Mouse (Mus musculus) B cell, adult 2 months (primary cell): ENCODE results near the gene Olfr1497.
"Not testable (repeated sequence)": the region's sequence is repeated elsewhere in the genome, so short reads cannot be mapped to it uniquely, and the experiment has no call there.

Source experiments
- DNase-seq, 2 experiments: peaks; one replicate each; pipeline ENCODE4 v3.0.0; 2022

The Olfr1497 gene

DNA sequence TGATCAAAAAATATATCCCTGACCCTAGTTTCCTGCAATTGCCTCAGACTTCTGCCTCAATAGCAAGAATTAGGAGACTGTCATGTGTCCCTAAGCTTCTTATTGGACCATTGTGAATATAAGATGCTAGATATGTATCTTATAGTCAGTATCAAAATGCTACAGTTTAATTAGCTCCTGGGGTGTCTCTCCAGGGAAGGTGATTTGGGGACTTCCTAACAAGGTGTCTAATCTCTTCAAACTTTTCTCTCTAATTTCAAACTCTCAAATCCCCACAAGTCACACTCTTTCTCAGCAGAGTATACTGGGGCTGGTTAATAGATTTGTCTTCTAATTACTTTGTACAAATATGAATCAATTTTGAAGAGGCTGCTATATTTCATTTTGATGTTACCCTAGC is at the start of gene Olfr1497:
Olfr1497 (minus strand) TSS at position 101 of the 400 bp plus-strand sequence.
- no peak for DNase-seq

DNA sequence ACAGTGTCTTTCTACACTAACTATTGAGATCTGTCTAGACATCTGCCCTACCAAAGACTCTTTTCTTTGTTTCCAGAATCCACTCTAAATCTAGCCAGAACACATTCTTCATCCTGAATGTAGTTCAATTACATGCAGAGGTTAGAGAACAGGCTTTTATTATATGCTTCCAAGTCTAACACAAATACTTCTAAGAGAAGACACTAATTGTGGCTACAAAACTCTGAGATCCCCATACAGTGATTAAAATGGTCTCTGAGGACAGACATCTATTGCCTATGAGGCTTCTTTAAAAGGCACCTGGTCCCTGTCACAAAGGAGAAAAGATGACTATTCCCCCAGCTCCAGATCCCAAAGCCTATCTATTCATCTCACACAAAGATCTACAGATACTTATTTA is 32.4 kb upstream of the Olfr1497 start, which contains the start of gene Olfr1500:
Olfr1500 (minus strand) TSS at position 101 of the 400 bp plus-strand sequence.
- no peak for DNase-seq

DNA sequence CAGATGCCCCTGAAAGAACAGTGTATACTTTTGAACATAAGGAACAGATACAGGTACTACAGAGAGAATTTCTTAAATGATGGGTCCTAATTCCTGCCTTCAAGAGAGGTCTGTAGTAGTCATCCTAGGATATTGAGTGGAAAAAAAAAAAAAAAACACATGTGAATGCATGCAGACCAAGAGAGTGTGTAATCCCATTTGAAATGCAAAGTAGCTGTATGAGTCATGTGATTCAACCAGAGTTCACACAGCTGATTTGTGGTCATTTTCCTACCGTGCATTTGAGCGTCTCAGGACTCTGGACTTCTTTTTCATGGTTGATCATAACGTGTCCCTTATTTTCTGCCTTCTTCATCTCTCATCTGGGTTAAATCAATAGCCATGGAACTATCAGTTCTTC is 30.4 kb upstream of the Olfr1497 start:
- DNase-seq, result no peak

DNA sequence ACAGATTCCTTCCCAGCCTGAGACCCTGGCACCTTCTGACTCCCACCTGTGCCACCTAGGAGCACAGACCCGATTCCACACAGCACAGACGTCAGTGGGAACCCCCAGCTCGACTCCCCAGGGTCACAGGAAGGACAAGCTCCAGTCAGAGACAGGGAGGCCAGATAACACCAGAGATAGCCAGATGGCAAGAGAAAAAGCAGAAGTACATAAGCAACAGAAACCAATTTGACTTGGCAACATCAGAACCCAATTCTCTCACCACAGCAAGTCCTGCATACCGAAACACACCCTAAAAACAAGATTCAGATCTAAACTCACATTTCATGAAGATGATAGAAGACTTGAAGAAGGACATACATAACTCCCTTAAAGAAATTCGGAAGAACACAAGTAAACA is 22.8 kb upstream of the Olfr1497 start:
- no peak for DNase-seq

DNA sequence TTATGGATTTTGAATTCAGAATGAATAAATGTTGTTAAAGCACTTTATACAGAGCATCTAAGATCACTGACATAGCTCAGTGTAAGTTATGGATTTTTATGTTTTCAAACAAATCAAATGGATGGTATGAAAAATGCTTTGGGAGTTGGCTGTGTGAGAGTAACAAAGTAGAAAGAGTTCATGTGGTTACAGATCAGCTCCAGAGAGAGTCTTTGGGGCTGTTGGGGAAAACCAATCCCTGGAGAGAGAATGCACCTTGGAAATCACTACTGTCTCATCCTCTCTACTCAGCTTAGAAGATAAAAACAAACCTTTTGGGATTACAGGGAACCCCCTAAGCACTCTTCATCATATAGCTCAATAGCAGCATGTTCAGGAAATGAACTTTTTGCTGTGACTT is 21.3 kb upstream of the Olfr1497 start, which contains the start of gene Olfr1499:
Olfr1499 (minus strand) TSS at position 101 of the 400 bp plus-strand sequence.
- DNase-seq, result no peak

DNA sequence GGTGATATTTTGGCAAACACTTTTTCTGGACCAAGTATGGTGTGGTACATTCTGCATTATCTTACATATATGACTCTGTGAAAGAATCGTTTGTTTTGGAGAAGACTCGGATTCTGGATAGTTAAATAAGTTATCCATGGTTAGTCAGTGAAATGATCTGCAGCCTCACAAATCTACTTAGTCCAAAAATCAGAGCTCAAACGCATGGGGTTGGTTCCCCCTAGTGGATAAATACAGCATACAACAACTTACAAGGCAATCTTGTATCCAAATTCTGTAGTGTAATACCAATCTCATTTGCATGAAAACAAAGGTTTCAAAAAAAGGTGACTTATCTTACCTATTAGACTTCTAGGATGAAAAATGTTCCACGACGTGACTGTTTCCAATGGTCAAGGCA is 20.8 kb upstream of the Olfr1497 start:
- DNase-seq, result no peak

DNA sequence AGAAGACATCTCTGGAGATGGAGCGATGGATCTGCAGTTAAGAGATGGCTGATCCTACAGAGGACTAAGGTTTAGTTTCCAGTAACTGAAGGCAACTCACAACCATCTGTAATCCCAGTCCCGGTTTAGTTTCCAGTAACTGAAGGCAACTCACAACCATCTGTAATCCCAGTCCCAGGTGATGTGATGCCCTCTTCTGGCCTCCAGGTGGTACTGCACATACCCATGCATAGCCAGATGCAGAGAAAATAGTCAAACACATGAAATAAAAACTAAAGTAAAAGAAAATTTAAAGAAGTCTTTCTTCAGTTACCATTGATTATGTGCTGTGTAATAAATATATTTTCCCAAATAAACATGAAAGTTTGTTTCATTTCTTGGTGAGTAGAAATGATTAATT is 14.8 kb upstream of the Olfr1497 start:
- no peak for DNase-seq

DNA sequence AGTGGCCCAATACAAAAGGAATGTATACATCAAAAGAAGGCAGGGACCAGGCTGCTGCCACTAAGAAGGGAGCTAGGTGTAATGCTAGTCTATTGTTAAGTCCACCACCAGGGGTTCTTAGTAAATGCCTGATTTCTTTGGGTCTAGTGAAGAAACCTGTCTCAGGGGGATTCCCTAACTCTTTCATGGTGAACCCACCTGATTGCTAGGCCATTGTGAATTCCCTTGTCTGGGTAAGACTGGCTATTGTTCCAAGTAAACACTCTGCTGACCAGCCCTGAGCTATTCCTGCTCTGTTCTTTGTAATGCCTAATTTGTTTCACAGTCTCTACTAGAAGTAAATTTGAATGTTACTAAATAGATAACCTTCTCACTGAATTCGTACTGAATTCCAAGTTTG is 7.5 kb upstream of the Olfr1497 start:
- DNase-seq, result not testable (repeated sequence)

DNA sequence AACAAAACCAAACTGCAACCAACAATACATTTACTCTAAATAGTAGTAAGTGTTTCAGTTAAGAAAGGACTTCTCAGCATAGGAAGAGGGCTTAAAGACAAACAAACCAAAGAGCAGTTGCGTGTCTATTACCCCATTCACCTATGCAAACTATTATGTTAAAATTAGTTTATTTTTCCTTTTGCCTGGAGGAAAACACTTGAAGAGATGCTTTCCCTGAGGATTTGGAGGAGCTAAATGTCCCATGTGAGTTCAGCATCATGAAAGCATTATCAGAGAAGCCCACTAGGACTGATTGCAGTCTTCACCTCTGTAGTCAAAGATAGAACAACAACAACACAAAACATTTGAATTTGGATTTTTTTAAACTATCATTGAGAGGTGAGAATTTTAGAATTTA is 20.4 kb downstream of the Olfr1497 start, which contains the start of gene Olfr1496:
Olfr1496 (plus strand) TSS at position 301 of the 400 bp plus-strand sequence.
- DNase-seq, result no peak

DNA sequence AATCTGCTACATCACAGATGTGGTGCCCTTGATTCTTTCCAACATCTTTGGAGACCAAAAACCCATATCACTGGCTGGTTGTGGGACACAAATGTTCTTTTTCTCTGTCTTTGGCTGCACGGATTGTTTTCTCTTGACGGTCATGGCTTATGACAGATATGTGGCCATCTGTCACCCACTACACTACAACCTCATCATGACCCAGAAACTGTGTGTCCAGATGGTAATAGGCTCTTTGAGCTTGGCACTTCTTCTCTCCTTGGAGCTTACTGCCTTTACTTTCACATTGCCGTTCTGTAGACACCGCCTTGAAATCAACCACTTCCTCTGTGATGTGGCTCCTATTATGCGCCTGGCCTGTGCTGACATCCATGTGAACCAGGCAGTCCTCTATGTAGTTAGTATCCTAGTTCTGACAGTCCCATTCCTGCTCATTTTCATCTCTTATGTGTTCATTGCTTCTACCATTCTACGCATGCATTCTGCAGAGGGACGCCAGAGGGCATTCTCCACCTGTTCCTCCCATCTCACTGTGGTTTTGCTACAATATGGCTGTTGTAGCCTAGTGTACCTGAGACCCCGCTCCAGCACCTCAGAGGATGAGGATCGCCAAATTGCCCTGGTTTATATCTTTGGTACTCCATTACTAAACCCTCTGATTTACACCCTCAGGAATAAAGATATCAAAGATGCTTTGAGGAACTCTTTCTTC is 29.3 kb downstream of the Olfr1497 start:
- DNase-seq, result no peak

DNA sequence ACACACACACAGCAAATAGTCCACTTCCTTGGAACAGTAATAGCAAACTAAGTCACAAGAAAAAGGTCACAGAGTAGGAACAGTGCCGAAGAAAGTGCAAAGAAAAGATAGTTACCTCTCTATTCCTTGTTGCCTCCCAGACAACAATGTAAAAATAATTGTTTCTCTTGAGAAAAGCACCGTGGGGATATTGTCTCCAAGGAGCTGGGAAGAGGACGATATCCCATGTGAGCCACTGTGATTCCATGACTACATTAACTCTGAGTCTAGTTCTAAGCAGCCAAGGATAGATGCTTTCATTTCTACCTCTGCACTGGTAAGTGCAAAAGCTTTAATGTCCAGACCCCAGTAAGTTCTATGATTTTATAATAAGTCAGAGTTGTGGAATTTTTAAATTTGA is 33.7 kb downstream of the Olfr1497 start, which contains the start of gene Olfr1495:
Olfr1495 (plus strand) TSS at position 301 of the 400 bp plus-strand sequence.
- no peak for DNase-seq

DNA sequence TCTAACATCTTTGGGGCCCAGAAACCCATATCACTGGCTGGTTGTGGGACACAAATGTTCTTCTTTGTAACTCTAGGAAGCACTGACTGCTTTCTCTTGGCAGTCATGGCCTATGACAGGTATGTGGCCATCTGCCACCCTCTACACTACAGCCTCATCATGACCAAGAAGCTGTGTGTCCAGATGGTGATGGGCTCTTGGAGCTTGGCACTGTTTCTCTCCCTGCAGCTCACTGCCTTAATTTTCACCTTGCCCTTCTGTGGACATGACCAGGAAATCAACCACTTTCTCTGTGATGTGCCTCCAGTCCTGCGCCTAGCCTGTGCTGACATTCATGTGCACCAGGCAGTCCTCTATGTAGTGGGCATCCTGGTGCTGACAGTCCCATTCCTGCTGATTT is 48.6 kb downstream of the Olfr1497 start:
- DNase-seq, result no peak
